Mouse (Mus musculus) liver, adult 2 months (tissue): ENCODE measurements around the gene Gck.

Source experiments
- CTCF ChIP-seq: fragments of 200-500 bp; IDR thresholded peaks from 2 replicates; pipeline ENCODE4 v1.5.1; 2011; ENCODE audit warnings: low read depth, low read length, control low read depth
- POLR2A ChIP-seq: fragments of 200-500 bp; IDR thresholded peaks from 2 replicates; pipeline ENCODE4 v1.6.1; 2011; ENCODE audit warnings: low read length, control low read depth; ENCODE audit not compliant: insufficient read depth; ENCODE audit errors: extremely low read depth

DNA sequence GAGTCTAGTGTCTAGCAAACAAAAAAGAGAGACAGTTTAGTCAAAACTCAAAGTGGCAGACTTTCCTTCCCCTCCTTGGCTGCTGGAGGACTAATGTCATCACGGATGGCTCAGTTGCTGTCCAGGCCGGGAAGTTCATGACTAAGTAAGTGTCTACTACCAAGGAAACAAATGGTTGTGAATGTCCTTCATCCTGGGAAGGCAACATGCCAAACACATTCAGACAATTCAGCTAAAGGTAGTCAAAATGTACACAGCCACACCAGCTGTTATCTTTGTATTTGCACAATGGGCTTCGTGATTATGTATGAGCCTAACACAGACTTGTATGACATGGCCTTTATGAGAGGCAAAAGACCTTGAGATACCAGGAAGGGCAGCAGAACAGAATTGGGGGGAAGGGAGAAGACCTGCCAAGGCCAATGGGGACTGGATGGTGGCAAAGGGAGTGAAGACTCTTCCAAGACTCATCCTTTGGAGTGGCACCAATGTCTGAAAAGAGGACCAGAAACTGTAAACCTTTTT, 23.1 kb downstream of the Gck start:
- TF ChIP-seq POLR2A (no peak), CTCF (no peak)
